In the genomic region with DNA sequence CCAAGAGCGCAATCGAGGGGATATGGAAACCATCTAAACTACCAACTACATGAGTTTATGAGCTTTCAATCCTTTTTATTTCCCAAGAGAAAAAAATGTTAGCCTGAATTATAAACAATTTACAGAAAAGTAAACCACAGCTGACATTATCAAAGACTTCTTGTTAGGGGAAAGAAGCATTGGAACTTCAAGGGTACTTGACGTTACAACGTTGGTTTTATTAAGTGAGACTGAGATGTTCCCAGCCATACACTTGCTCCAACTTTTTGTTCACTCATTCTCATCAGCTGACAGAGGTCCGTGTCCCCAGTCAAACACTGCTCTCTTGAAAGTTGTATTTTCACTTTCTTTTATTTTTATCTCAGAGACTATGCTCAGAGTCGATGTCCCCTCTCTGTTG, we compare ENCODE assay signal across 24 mouse cellular contexts. TPM values are rescaled to one million over a fixed set of nuclear protein-coding genes. Genes with fewer than 3 reads are reported as not detected.
DNase-seq lines count a peak whose midpoint lies in the region; ATAC-seq and TF ChIP-seq lines count a peak whose summit lies in the region.
"Had no signal": no experiment of that assay in that cellular context is flagged by ENCODE, and none has a peak within 500 bp of the region (broad histone marks: within the 10 kb centered on the region; RNA-seq: fewer than 3 reads in every experiment).

No protein-coding gene starts in this region.

- no peak for TF ChIP-seq CTCF in lung, postnatal 0 days (IDR thresholded peaks at IDR 0.05)
- TF ChIP-seq CTCF in small intestine, adult 2 months (IDR thresholded peaks at IDR 0.05; ENCODE audit: extremely low read depth, insufficient read length, insufficient replicate concordance, low read depth, low read length): no peak

- 25% methylated on average over 6 of the region's 6 CpGs for WGBS in lung, embryonic 15.5 days
- 33% methylated on average over 6 of the region's 6 CpGs for WGBS in lung, postnatal 0 days
- WGBS in small intestine, adult 2 months: 75% methylated on average over 6 of the region's 6 CpGs
- WGBS in hindbrain, embryonic 11.5 days: 87% methylated on average over 6 of the region's 6 CpGs

- no peak for TF ChIP-seq POLR2A in small intestine, adult 2 months (IDR thresholded peaks at IDR 0.05; ENCODE audit: low read depth, low read length)

- no peak overlapping the region; the same call in 1 of the 2 replicates for H3K4me2 ChIP-seq in lung, embryonic 15.5 days
- H3K4me2 ChIP-seq in lung, postnatal 0 days (replicated peaks; ENCODE audit: low read depth, low read length): 0 out of 2 replicates have a peak overlapping the region, but pooled peaks have one; percentile 17
- H3K4me2 ChIP-seq in hindbrain, embryonic 11.5 days (replicated peaks; ENCODE audit: low read depth, low read length): no peak overlapping the region
- H3K4me2 ChIP-seq: embryonic facial prominence, embryonic 12.5 days; forebrain, embryonic 13.5 days; forebrain, embryonic 15.5 days had no signal

- H3K9me3 ChIP-seq in lung, embryonic 15.5 days: no peaks in the 10 kb centered on the region
- H3K9me3 ChIP-seq in lung, postnatal 0 days (ENCODE audit: low read length): no peaks in the 10 kb centered on the region
- no peaks in the 10 kb centered on the region for H3K9me3 ChIP-seq in hindbrain, embryonic 11.5 days (ENCODE audit: control insufficient read depth, low read length)
- H3K9me3 ChIP-seq: embryonic facial prominence, embryonic 10.5 days; embryonic facial prominence, embryonic 12.5 days; forebrain, embryonic 13.5 days; forebrain, embryonic 15.5 days had no signal

- ATAC-seq in lung, embryonic 15.5 days (ENCODE audit: borderline replicate concordance, extremely low read depth, low FRiP score, low TSS enrichment): peak; percentile 62; the same call in 1 of the 2 replicates
- ATAC-seq in lung, postnatal 0 days: peak; percentile 76
- no peak for ATAC-seq in hindbrain, embryonic 11.5 days (ENCODE audit: low FRiP score)
- ATAC-seq: forebrain, embryonic 13.5 days; forebrain, embryonic 15.5 days had no signal

- no peaks in the 10 kb centered on the region for H3K27me3 ChIP-seq in lung, embryonic 15.5 days
- H3K27me3 ChIP-seq in lung, postnatal 0 days (replicated peaks; ENCODE audit: insufficient read depth, low read length): no peaks in the 10 kb centered on the region
- no peaks in the 10 kb centered on the region for H3K27me3 ChIP-seq in small intestine, adult 2 months (ENCODE audit: control insufficient read depth, insufficient read depth, low read length)
- no peaks in the 10 kb centered on the region for H3K27me3 ChIP-seq in hindbrain, embryonic 11.5 days (ENCODE audit: control insufficient read depth, insufficient read depth, low read length)
- H3K27me3 ChIP-seq: embryonic facial prominence, embryonic 12.5 days; forebrain, embryonic 13.5 days; forebrain, embryonic 15.5 days had no signal

- no peak overlapping the region for H3K4me3 ChIP-seq in lung, embryonic 15.5 days
- H3K4me3 ChIP-seq in lung, postnatal 0 days (ENCODE audit: low read depth, low read length): no peak overlapping the region
- no peak overlapping the region for H3K4me3 ChIP-seq in small intestine, adult 2 months (ENCODE audit: low read depth, low read length)
- no peak overlapping the region for H3K4me3 ChIP-seq in hindbrain, embryonic 11.5 days (ENCODE audit: low read depth, low read length)
- H3K4me3 ChIP-seq: embryonic facial prominence, embryonic 10.5 days; embryonic facial prominence, embryonic 12.5 days; forebrain, embryonic 13.5 days; forebrain, embryonic 15.5 days had no signal

- H3K36me3 ChIP-seq in lung, embryonic 15.5 days: peaks cover 6% of the 10 kb centered on the region; the same call in 1 of the 2 replicates
- no peaks in the 10 kb centered on the region for H3K36me3 ChIP-seq in lung, postnatal 0 days (ENCODE audit: insufficient read depth, low read length)
- no peaks in the 10 kb centered on the region for H3K36me3 ChIP-seq in small intestine, adult 2 months (ENCODE audit: control insufficient read depth, insufficient read depth, low read length)
- no peaks in the 10 kb centered on the region for H3K36me3 ChIP-seq in hindbrain, embryonic 11.5 days (ENCODE audit: control insufficient read depth, insufficient read depth, low read length)
- H3K36me3 ChIP-seq: embryonic facial prominence, embryonic 10.5 days; embryonic facial prominence, embryonic 12.5 days had no signal

- peak overlapping the region; percentile 82 for H3K27ac ChIP-seq in lung, embryonic 15.5 days
- peak overlapping the region; percentile 71; the same call in 1 of the 2 replicates for H3K27ac ChIP-seq in lung, postnatal 0 days (ENCODE audit: low read length)
- H3K27ac ChIP-seq in small intestine, adult 2 months (ENCODE audit: insufficient read depth, low read depth, low read length): peak overlapping the region; percentile 41; the same call in 1 of the 2 replicates
- no peak overlapping the region for H3K27ac ChIP-seq in hindbrain, embryonic 11.5 days (ENCODE audit: low read depth, low read length)
- H3K27ac ChIP-seq: embryonic facial prominence, embryonic 10.5 days; embryonic facial prominence, embryonic 12.5 days; forebrain, embryonic 13.5 days; forebrain, embryonic 15.5 days had no signal

- TF ChIP-seq EP300 in lung, postnatal 0 days (IDR thresholded peaks at IDR 0.05): peak; percentile 92

- DNase-seq in lung, postnatal 14 days: no peak
- peak; percentile 67 for DNase-seq in lung, postnatal 0 days (ENCODE audit: low spot score)
- no peak for DNase-seq in lung, postnatal 4 days
- peak; percentile 28 for DNase-seq in lung, postnatal 25 days (ENCODE audit: low spot score)
- DNase-seq in left cerebral cortex, adult 18-20 months (ENCODE audit: low spot score in 2 of 2): no peak
- no peak for DNase-seq in hindbrain, embryonic 11.5 days (ENCODE audit: low spot score)
- DNase-seq: adrenal gland, adult 2 months; adrenal gland, postnatal 10 days; adrenal gland, postnatal 25 days; cerebellum, adult 11 months; cerebellum, adult 18-20 months; cerebellum, adult 8-10 months; cerebellum, adult 9-11 months; cerebellum, postnatal 14 days; cerebellum, postnatal 36 days; embryo, embryonic 11 days had no signal

- H3K9ac ChIP-seq in lung, embryonic 15.5 days: no peak overlapping the region
- H3K9ac ChIP-seq in lung, postnatal 0 days (replicated peaks; ENCODE audit: low read depth): no peak overlapping the region
- H3K9ac ChIP-seq in hindbrain, embryonic 11.5 days (ENCODE audit: low read depth, low read length): no peak overlapping the region
- H3K9ac ChIP-seq: embryonic facial prominence, embryonic 12.5 days; forebrain, embryonic 13.5 days; forebrain, embryonic 15.5 days had no signal

- H3K4me1 ChIP-seq in lung, embryonic 15.5 days: peaks cover 36% of the 10 kb centered on the region
- peaks cover 5% of the 10 kb centered on the region; the same call in 1 of the 2 replicates for H3K4me1 ChIP-seq in lung, postnatal 0 days (ENCODE audit: insufficient read depth, low read depth, low read length)
- H3K4me1 ChIP-seq in small intestine, adult 2 months (ENCODE audit: control insufficient read depth, insufficient read depth, insufficient read length, low read length): no peaks in the 10 kb centered on the region
- no peaks in the 10 kb centered on the region for H3K4me1 ChIP-seq in hindbrain, embryonic 11.5 days (replicated peaks; ENCODE audit: control insufficient read depth, insufficient read depth, low read length)
- H3K4me1 ChIP-seq: embryonic facial prominence, embryonic 12.5 days; forebrain, embryonic 13.5 days had no signal

RNA-seq across cellular contexts. Expression of gene Gucy1b1, which starts 30.8 kb away (rescaled TPM):
- polyA plus RNA-seq in lung, embryonic 15.5 days (2015; fragmentation: Nextera tagmentation; extraction: Ambion mirVana): 76.5 and 79.2 TPM in 2 replicates
- polyA plus RNA-seq in lung, postnatal 0 days (2015; fragmentation: Nextera tagmentation; extraction: Ambion mirVana): 95.8 and 104 TPM in 2 replicates
- 2.2 and 2.4 TPM in 2 replicates for polyA plus RNA-seq in small intestine, adult 2 months (2012; rRNA removed)
- 100 to 1,000 TPM; 169 to 174 TPM for total RNA-seq in left cerebral cortex, adult 18-20 months (2021)
- 10.2 and 10.7 TPM in 2 replicates for polyA plus RNA-seq in hindbrain, embryonic 11.5 days (2014; fragmentation: Nextera tagmentation; extraction: Ambion mirVana)
- total RNA-seq: MEL had no signal
- polyA plus RNA-seq: C2C12 had no signal

Comparison
In these comparisons a context has a peak if more than half of its experiments do, and no peak if none do; other contexts are left out.
1. DNase-seq: peak in lung, postnatal 0 days (single experiment) and lung, postnatal 25 days (single experiment); none in lung, postnatal 14 days (single experiment), lung, postnatal 4 days (0 of 2), left cerebral cortex, adult 18-20 months (0 of 2) and hindbrain, embryonic 11.5 days (single experiment).